Mouse (Mus musculus): Measurements from ENCODE around the gene P2rx3.
A peak's percentile ranks its signal among the peaks of the same experiment; 100 is the strongest.

P2rx3 gene

GRCm38 (mm10) chr2:85043623-85044022 is 6.4 kb upstream of the P2rx3 start:
- DNase-seq (ENCODE audit: low read depth, low spot score): peak; percentile 36

- no peak for DNase-seq (ENCODE audit: low read depth, low spot score)
Observed at GRCm38 (mm10) chr2:85038336-85038735, 1.1 kb upstream of the P2rx3 start.

DNA sequence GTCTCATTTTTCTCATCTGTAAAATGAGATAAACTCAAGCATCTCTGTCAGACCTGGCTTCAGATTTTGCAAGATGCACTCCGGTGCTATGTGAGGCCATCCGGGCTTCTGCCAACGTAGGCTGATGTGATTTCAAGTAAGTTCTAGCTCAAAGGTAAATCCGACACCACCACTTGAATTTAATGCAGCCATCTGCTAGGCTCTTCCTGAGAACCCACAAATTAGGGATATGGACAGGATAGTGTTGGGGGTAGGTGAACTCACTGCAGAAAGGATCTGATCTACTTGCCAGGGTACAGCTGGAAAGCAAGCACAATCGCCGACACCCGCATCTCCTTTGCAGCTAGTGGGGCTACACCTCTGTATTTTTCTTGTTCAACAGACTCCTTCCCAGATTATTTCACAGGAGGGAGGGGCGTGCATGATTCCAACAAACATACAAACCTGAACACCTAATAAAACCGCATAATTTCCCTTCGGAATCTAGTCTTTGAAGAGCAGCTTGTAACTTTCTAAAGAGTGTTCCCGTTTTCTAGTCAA is 685 bp downstream of the P2rx3 start:
- peak; percentile 42 for DNase-seq (ENCODE audit: low read depth, low spot score)

DNA sequence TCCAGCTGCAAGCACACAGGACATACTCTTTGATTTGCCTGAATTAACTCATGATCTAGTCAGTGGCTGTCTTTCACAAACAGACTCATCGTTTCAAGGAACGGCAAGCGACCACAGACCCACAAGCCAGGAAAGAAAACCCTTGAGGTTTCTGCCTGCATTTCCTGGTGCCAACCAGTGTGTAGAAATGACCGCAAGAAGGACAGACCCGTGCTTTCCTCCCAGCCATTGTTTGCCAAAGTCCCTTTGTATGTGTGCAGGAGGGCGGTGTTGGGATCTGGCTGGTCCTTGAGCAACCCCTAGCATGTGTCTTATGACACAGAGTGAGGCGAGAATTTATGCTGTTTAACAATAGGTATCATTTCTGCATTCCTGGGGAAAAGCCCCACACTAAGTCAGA is 3.1 kb downstream of the P2rx3 start:
- DNase-seq (ENCODE audit: low read depth, low spot score): no peak

DNA sequence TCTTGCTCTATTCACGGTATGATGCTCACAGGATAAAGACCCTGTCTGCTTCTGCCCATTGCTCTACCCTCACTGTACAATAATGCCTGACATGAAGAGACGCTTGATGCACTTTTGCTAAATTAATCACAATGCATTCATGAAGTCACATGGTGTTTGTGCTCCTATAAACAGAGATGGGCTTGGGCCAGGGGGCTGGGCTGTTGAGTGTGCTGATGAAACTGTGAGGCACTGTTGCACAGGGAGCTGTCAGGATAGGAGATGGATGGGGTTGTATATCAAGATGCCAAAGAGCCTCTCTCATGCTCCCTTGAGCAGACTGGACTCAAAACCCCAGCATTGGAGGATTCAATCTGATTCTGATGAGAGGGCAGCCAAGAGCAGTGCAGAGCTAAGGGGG is 4.1 kb downstream of the P2rx3 start:
- DNase-seq (ENCODE audit: low read depth, low spot score): no peak

DNA sequence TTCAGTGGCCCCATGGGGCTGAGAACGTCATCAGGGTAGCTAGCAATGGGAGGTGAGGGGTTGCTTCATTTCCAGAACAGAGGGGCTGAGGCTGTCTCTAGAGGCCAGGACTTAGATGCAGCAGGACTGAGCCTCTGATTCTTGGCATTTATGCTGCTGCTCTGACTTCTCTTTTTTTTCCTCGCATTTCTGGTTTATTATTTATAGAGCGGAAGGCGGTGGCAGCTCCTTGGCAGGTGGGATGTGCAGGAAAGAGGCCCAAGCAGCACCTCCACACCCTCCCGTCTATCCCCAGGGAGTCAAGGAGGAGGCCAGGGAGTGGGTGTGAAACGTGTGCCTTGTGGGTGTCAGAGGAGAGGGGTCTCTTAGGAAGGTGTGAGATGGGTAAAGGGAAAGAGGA is 6.3 kb downstream of the P2rx3 start:
- peak; percentile 25 for DNase-seq (ENCODE audit: low read depth, low spot score)

DNA sequence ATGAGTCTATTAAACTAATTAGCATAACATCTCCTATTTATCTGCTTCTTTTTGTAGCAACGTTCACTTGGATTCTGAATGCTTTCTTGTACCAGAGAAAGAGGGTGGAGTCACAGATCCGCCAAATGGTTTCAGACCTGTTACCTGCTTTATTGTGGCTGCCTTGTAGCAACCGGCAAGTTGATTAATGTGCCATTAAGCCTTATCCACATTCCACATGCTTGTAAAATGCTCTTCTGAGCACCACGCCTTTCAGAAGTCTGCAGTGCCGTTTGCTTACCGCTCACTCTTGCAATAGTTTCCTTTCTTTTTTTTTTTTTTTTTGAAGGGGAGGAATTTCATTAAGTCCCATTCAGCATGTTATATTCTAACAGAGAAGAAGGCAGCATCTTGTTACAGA is 7.4 kb downstream of the P2rx3 start:
- no peak for DNase-seq (ENCODE audit: low read depth, low spot score)

- no peak for DNase-seq (ENCODE audit: low read depth, low spot score)
Observed at GRCm38 (mm10) chr2:85027281-85027680, 10.0 kb downstream of the P2rx3 start.

GRCm38 (mm10) chr2:85026178-85026577 is 11.1 kb downstream of the P2rx3 start:
- no peak for DNase-seq (ENCODE audit: low read depth, low spot score)

GRCm38 (mm10) chr2:85022043-85022442 is 15.2 kb downstream of the P2rx3 start:
- peak; percentile 72 for DNase-seq (ENCODE audit: low read depth, low spot score)

DNA sequence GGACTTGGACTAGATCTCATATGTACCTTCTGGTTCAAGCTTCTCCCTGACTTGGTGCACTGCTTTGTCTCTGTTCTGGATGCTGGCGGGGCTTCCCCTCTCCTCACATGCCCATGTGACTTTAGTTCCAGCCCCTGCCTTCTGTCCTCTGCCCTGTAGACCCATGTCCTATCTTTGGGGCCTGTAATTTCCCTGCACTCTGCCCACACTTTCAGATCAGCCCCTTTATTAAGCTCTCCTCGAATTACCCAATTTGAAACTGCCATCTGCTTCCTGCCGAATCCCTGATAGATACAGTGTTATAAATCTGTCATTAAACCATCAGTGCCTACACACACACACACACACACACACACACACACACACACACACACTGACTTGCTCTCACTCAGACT is 22.7 kb downstream of the P2rx3 start:
- DNase-seq (ENCODE audit: low read depth, low spot score): peak; percentile 25

DNA sequence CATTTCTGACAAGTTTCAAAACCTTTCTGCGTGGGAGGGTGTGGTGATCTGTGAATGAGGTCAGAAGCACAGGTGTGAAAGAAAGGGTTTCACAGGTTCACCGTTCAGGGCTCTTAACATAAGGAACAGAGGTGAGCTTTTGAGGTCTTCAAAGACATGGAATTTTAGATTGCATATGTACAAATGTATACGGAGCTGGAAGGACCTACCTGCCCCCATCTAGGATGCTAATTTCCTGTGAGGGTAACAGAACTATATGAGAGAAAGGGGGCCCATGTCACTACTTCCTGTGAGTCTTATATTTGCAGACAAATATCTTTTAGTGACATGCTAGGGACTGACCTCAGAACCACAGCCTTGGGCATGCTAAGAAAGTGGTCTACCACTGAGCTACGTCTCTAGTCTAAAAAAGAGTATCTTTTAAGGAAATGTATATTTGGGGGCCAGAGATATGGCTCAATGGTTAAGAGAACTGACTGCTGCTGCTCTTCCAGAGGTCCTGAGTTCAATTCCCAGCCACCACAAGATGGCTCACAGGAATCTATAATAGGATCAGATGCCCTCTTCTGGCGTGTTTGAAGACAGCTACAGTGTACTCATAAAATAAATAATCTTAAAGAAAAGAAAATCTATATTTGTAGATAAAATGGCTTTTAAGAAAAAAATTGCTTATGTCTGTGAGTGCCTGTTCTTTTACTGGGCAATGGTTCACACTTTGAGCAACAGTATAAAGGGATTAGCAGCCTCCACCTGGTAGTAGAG is 23.3 kb downstream of the P2rx3 start:
- no peak for DNase-seq (ENCODE audit: low read depth, low spot score)

DNA sequence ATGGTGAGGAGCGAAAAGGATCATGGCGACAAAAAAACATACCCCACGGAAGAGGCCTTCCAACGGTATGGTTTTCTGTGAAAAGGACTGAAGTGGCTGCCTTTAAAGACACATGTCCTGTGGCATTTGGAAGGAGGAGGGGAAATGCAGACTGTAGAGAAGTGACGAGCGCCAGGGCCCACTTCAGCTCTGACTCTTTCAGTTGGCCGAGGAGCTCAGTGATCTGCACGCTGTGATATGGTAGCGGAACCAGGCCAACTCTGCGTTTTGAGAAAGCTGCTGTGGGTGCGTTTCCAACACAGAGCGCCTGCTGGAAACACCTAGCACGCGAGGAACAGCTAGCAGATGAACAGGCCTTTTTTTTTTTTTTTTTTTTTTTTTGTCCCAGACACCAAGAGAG is 24.6 kb downstream of the P2rx3 start:
- DNase-seq (ENCODE audit: low read depth, low spot score): peak; percentile 32

GRCm38 (mm10) chr2:85011906-85012604 is 25.2 kb downstream of the P2rx3 start:
- no peak for DNase-seq (ENCODE audit: low read depth, low spot score)

- DNase-seq (ENCODE audit: low read depth, low spot score): no peak
Observed at GRCm38 (mm10) chr2:85009212-85009611, 28.1 kb downstream of the P2rx3 start.

GRCm38 (mm10) chr2:85007729-85008128 is 29.5 kb downstream of the P2rx3 start:
- peak; percentile 55 for DNase-seq (ENCODE audit: low read depth, low spot score)

DNA sequence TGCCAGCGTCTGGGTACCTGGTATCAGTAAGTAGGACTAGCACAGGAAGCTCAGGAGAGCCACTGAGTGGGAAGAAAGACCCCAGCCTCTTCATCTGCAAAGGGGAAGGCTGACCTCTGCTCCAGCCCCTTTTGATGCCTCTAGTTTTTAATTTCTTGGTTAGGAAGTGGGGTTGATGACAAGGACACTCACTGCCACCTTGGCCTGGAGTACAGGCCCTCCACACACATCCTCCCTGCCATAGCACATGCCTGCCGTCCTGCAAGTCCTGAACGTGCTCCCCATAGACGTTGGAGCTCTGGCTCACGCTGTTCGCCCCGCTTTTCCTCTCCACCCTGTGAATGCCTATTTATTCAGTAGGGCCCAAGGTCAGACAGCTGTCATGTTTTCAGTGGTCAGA is 30.7 kb downstream of the P2rx3 start:
- DNase-seq (ENCODE audit: low read depth, low spot score): no peak

DNA sequence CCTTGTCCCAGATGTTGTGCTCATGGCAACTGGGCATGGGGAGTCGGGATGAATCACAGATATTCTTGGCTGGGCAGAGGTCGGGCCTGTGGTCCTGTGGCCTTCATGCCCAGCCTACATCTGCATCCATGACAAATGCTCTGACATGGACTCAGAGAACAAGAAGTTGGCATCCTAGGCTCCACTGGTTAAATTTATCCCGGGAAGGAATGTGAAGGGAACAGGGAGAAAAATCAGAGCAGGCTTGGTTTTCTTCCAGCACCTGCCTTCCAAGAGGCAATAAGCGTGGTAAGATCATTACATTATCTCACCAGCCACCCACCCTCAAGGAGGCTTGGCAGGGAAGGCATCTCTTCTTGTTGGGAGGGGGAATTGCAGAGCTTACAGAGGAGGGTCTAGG is 32.9 kb downstream of the P2rx3 start:
- peak; percentile 79 for DNase-seq (ENCODE audit: low read depth, low spot score)

DNA sequence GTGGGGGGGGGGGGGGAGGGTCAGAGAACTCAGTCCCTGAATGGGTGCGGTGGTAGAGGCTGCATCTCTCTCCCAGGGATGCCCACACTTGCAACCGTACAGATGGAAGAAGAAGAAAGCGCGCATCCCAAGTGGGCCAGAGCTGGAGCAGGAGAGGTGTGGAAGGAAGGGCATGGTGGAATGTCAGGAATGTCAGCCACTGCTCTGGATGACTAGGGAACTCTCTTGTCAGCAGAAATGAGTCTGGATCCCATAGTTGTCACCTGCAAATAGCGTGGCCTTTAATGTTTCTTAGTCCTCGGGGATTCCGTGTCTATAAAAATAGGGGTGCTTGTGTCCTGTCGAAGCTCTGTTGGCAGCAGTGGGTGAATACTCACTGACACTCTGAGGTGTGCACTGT is 34.7 kb downstream of the P2rx3 start:
- DNase-seq (ENCODE audit: low read depth, low spot score): no peak

DNA sequence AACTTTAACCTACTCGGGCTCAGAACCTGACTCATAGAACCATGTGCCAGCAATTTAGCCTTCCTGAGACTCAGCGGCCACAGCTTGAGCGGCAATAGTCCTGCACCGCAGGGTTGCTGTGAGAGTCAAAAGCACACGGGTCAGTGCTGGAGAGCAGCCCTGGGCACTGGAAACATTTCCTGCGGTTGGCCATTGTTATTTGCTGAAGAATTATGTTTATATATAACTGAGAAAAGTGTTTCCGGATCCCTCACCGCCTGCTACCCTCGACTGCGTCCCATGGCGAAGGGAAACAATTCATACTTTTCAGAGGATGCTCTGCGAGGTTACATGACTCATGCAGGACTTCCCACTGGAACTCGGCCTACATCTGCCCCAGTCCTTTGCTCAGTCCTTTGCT is 35.8 kb downstream of the P2rx3 start:
- DNase-seq (ENCODE audit: low read depth, low spot score): no peak

GRCm38 (mm10) chr2:84999486-85000181 is 37.6 kb downstream of the P2rx3 start:
- no peak for DNase-seq (ENCODE audit: low read depth, low spot score)

GRCm38 (mm10) chr2:84996376-84996775 is 40.9 kb downstream of the P2rx3 start:
- DNase-seq (ENCODE audit: low read depth, low spot score): no peak
